Mouse (Mus musculus) small intestine, adult 10 weeks (tissue): ENCODE measurements around the gene Actrt1. TPM values are rescaled to one million over a fixed set of nuclear protein-coding genes. Genes with fewer than 3 reads are reported as not detected.

Experiments
- polyA plus RNA-seq: library from polyadenylated mRNA; stranded (reverse); fragments of 350-450 nt; fragmentation: Illumina TruSeq; extraction: RNeasy Lipid Tissue Mini Kit (QIAGEN cat#74804); gene quantifications from one replicate; pipeline ENCODE4 v1.2.3, GENCODE M21; 2014; ENCODE audit warnings: low replicate concordance

Actrt1 gene
- not detected for polyA plus RNA-seq

DNA sequence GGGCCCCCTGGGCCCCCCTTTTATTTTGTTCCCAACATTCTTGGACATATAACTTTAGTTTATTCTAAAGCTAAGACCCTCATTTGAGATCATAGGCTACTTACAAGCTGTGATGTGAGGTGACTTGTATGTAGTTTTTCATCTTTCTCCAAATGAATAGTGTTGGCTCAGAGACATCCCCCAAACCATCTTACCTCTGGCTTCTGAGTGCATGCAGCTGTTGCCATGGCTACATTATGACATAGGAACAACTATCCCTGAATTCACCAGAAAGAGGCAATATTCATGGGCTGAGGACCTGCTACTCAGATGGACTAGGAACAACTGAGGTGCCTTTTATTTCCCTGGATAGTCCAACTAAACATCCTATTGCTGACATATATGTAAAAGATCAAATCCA, at the start of gene Actrt1:
Gene Actrt1 (plus strand): TSS at position 301 of the 400 bp plus-strand sequence.

